Mouse (Mus musculus): ENCODE data around the gene Megf8. TPM values are rescaled to one million over a fixed set of nuclear protein-coding genes. Genes with fewer than 3 reads are reported as not detected.

Gene Megf8
- 1.5 and 2.6 TPM in 2 replicates for total RNA-seq (2014; rRNA removed)
- 5.1 and 5.4 TPM in 2 replicates for polyA plus RNA-seq (2012; rRNA removed)

DNA sequence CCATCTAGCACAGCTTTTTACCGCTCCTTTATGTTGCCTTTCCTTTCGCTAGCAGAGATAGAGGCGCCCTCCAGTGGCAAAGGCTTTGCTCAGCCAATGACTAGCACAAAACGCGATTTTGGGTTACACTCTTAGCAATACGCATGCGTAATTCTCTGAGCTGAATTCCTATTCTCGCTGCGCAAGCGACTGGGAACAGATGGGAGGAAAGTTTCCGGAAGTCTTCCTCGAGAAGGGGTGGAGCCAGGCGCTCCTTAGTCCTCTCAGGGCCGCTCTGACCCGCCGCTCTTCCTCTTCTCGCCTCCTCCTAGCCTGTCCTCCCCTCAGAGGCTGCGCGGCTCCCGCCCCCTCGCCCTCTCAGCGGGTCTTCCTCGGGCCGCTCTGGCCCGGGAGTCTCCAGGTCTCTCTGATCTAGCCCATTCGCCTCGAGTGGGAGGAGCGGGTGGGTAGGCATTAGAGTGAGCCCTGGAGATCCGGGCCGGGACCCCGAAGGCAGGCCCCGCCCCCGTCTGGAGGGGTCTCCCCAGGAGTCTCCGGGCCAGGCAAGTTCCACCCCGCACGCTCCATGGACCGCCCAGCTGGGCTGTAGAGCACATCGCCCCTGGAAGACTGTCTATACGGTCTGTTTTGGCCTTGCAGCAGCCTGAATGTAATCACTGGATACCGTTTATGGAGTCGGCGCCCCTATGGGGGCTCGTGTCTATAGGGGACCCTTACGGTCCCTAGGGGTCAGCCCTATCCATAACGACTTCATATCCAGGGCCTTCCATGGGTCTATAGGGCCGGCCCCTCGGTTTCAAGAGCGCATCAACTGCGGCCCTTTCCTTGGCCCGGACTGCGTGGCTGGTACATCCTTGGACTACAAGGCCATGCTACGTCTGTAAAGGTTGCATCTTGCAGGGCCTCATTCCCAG, at the start of gene Megf8:
Gene Megf8, plus strand, starts transcription at position 633 of the 914 bp plus-strand sequence.
- no peak within 1 kb of the TSS for H3K27ac ChIP-seq (replicated peaks; ENCODE audit: insufficient read depth, low read depth, low read length)
- peak; percentile 95 for DNase-seq (ENCODE audit: extremely low read depth, low read depth, low spot score)
- WGBS = 7% methylated on average over 52 of the region's 52 CpGs
- peak within 1 kb of the TSS; percentile 76 for H3K4me3 ChIP-seq (ENCODE audit: insufficient read depth, low read depth, low read length)
- TF ChIP-seq POLR2A (IDR thresholded peaks at IDR 0.05; ENCODE audit: extremely low read depth, insufficient read depth, low read length) (0 out of 2 replicates have a peak, but pooled peaks have one; percentile 16), CTCF (IDR thresholded peaks at IDR 0.05; ENCODE audit: low read depth, low read length) (peak; percentile 74)
- H3K4me1 ChIP-seq (ENCODE audit: control insufficient read depth, insufficient read depth, low read length) = no peaks in the 10 kb centered on the region
- peak within 1 kb of the TSS; percentile 76 for H3K9ac ChIP-seq (ENCODE audit: low read depth, low read length)
- no peaks in the 10 kb centered on the region for H3K36me3 ChIP-seq (ENCODE audit: control insufficient read depth, insufficient read depth, low read length)
- H3K79me2 ChIP-seq (ENCODE audit: control insufficient read depth, insufficient read depth, low read length) = no peaks in the 10 kb centered on the region
- peaks cover 19% of the 10 kb centered on the region for H3K27me3 ChIP-seq (ENCODE audit: control insufficient read depth, insufficient read depth, low read length)

- peak; percentile 47; the same call in 1 of the 2 replicates for TF ChIP-seq POLR2A (IDR thresholded peaks at IDR 0.05; ENCODE audit: extremely low read depth, insufficient read depth, low read length)
- TF ChIP-seq CTCF (IDR thresholded peaks at IDR 0.05; ENCODE audit: low read depth, low read length) = no peak
- Histone ChIP-seq H3K27ac (replicated peaks; ENCODE audit: insufficient read depth, low read depth, low read length) (peak within 1 kb of the TSS; percentile 96), H3K27me3 (ENCODE audit: control insufficient read depth, insufficient read depth, low read length) (no peaks in the 10 kb centered on the region), H3K9ac (ENCODE audit: low read depth, low read length) (peak within 1 kb of the TSS; percentile 84), H3K4me3 (ENCODE audit: insufficient read depth, low read depth, low read length) (peak within 1 kb of the TSS; percentile 73), H3K36me3 (ENCODE audit: control insufficient read depth, insufficient read depth, low read length) (no peaks in the 10 kb centered on the region), H3K79me2 (ENCODE audit: control insufficient read depth, insufficient read depth, low read length) (peaks cover 27% of the 10 kb centered on the region), H3K4me1 (ENCODE audit: control insufficient read depth, insufficient read depth, low read length) (peaks cover 11% of the 10 kb centered on the region)
- peak; percentile 98 for DNase-seq (ENCODE audit: extremely low read depth, low read depth, low spot score)
- 1% methylated on average over 29 of the region's 29 CpGs for WGBS
Measured at GRCm38 (mm10) chr7:25267301-25267750, 49.6 kb upstream of the Megf8 start, which contains the start of gene Cic. Cic (plus strand) TSS chr7:25267704.

DNA sequence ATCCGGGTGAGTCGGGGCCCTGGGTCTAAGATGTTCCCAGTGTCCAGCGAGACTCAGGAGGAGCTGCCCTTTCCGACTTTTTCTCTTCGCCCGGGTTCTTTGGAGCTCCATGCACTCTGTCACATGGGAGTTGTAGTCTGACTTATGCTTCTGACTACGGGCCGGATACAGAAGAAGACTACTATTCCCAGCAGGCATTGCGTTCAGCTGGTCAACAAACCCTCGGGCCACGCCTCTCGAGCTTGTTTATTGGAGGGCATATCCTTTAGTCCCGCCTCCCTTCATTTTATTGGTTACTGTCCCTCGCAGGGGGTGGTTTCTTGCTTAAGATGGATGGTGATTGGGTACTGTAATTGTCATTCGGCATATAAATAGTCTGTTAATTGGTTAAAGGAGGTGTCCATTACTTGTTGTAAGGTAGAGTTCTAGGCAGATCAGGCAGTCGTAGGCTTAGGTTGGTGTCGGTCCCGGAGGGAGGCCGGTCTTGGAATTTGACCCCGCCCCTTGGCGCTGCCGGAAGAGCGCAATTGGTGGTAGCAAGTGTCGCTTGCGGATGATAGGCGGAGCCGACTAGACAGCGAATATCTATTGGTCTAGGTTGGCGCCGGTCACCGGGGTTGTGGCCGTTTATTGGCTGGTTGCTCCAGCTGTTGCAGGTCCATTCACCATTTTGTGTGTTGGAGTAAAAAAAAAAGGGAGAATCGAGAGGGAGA, 49.1 kb upstream of the Megf8 start:
- Histone ChIP-seq H3K27me3 (ENCODE audit: control insufficient read depth, insufficient read depth, low read length) (no peaks in the 10 kb centered on the region), H3K4me1 (ENCODE audit: control insufficient read depth, insufficient read depth, low read length) (peaks cover 11% of the 10 kb centered on the region), H3K36me3 (ENCODE audit: control insufficient read depth, insufficient read depth, low read length) (no peaks in the 10 kb centered on the region), H3K79me2 (ENCODE audit: control insufficient read depth, insufficient read depth, low read length) (peaks cover 31% of the 10 kb centered on the region), H3K27ac (replicated peaks; ENCODE audit: insufficient read depth, low read depth, low read length) (peak overlapping the region; percentile 96), H3K9ac (ENCODE audit: low read depth, low read length) (peak overlapping the region; percentile 84), H3K4me3 (ENCODE audit: insufficient read depth, low read depth, low read length) (peak overlapping the region; percentile 73)
- WGBS = under 1% methylated on average over 33 of the region's 33 CpGs
- TF ChIP-seq POLR2A (IDR thresholded peaks at IDR 0.05; ENCODE audit: extremely low read depth, insufficient read depth, low read length) = no peak
- no peak for TF ChIP-seq CTCF (IDR thresholded peaks at IDR 0.05; ENCODE audit: low read depth, low read length)
- DNase-seq (ENCODE audit: extremely low read depth, low read depth, low spot score) = peak; percentile 100

- H3K36me3 ChIP-seq (ENCODE audit: control insufficient read depth, insufficient read depth, low read length) = no peaks in the 10 kb centered on the region
- H3K27me3 ChIP-seq (ENCODE audit: control insufficient read depth, insufficient read depth, low read length) = no peaks in the 10 kb centered on the region
- WGBS = under 1% methylated on average over 7 of the region's 7 CpGs
- peak overlapping the region; percentile 83 for H3K9ac ChIP-seq (ENCODE audit: low read depth, low read length)
- peaks cover 11% of the 10 kb centered on the region for H3K4me1 ChIP-seq (ENCODE audit: control insufficient read depth, insufficient read depth, low read length)
- H3K27ac ChIP-seq (replicated peaks; ENCODE audit: insufficient read depth, low read depth, low read length) = peak overlapping the region; percentile 57
- no peak for TF ChIP-seq POLR2A (IDR thresholded peaks at IDR 0.05; ENCODE audit: extremely low read depth, insufficient read depth, low read length)
- TF ChIP-seq CTCF (IDR thresholded peaks at IDR 0.05; ENCODE audit: low read depth, low read length) = no peak
- DNase-seq (ENCODE audit: extremely low read depth, low read depth, low spot score) = no peak
- peak overlapping the region; percentile 73 for H3K4me3 ChIP-seq (ENCODE audit: insufficient read depth, low read depth, low read length)
- peaks cover 36% of the 10 kb centered on the region for H3K79me2 ChIP-seq (ENCODE audit: control insufficient read depth, insufficient read depth, low read length)
Measured at GRCm38 (mm10) chr7:25268588-25268987, 48.4 kb upstream of the Megf8 start.

DNA sequence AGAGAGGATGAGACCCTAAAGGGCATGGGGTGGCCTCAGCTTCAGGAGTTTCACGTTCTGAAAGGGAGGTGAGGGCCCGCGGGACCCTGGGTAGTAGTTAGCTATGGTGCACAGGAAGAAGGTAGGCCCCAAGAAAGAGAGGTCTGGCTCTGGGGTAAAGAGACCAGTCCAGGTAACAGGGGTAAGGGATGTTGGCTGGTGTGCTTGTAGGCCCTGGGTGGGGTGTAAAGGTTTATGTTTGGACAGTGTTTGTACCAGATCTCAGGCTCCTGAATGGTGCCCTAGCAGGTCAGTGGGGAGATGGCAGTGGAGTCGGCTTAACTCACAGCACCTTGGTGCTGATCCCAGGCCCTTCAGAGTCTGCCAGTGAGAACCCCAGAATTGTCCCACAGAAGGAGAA, 47.9 kb upstream of the Megf8 start:
- no peaks in the 10 kb centered on the region for H3K27me3 ChIP-seq (ENCODE audit: control insufficient read depth, insufficient read depth, low read length)
- peak; percentile 19 for DNase-seq (ENCODE audit: extremely low read depth, low read depth, low spot score)
- H3K36me3 ChIP-seq (ENCODE audit: control insufficient read depth, insufficient read depth, low read length) = no peaks in the 10 kb centered on the region
- H3K4me1 ChIP-seq (ENCODE audit: control insufficient read depth, insufficient read depth, low read length) = peaks cover 11% of the 10 kb centered on the region
- TF ChIP-seq POLR2A (IDR thresholded peaks at IDR 0.05; ENCODE audit: extremely low read depth, insufficient read depth, low read length) = no peak
- no peak for TF ChIP-seq CTCF (IDR thresholded peaks at IDR 0.05; ENCODE audit: low read depth, low read length)
- peak overlapping the region; percentile 73; the same call in 1 of the 2 replicates for H3K4me3 ChIP-seq (ENCODE audit: insufficient read depth, low read depth, low read length)
- peak overlapping the region; percentile 83 for H3K9ac ChIP-seq (ENCODE audit: low read depth, low read length)
- 18% methylated on average over 4 of the region's 4 CpGs for WGBS
- H3K27ac ChIP-seq (replicated peaks; ENCODE audit: insufficient read depth, low read depth, low read length) = peak overlapping the region; percentile 11; the same call in 1 of the 2 replicates
- H3K79me2 ChIP-seq (ENCODE audit: control insufficient read depth, insufficient read depth, low read length) = peaks cover 36% of the 10 kb centered on the region
